Mouse (Mus musculus) cerebellum, postnatal 4 days (tissue): ENCODE results near the gene Ccz1.
A peak's percentile ranks its signal among the peaks of the same experiment; 100 is the strongest.
"Not testable (repeated sequence)": the region's sequence is repeated elsewhere in the genome, so short reads cannot be mapped to it uniquely, and the experiment has no call there.

ENCODE experiments used
- DNase-seq, 2 experiments: peaks; one replicate each; pipeline ENCODE4 v3.0.0; 2022; ENCODE audit warnings: low spot score in 2 of 2, mixed read lengths in 1 of 2

Ccz1 gene

GRCm38 (mm10) chr5:144014551-144015311 is at the start of gene Ccz1:
Gene Ccz1, minus strand, starts transcription at chr5:144014877.
- peak; percentile 39 to 72 for DNase-seq

GRCm38 (mm10) chr5:144064093-144064492 is 49.4 kb upstream of the Ccz1 start:
- no peak for DNase-seq

GRCm38 (mm10) chr5:144054340-144054739 is 39.7 kb upstream of the Ccz1 start:
- DNase-seq = no peak

GRCm38 (mm10) chr5:144053450-144053849 is 38.8 kb upstream of the Ccz1 start:
- no peak for DNase-seq

GRCm38 (mm10) chr5:144051268-144051667 is 36.6 kb upstream of the Ccz1 start:
- no peak for DNase-seq

- DNase-seq = no peak
Measured at GRCm38 (mm10) chr5:144049881-144050280, 35.2 kb upstream of the Ccz1 start.

- no peak for DNase-seq
Measured at GRCm38 (mm10) chr5:144047324-144047723, 32.6 kb upstream of the Ccz1 start.

GRCm38 (mm10) chr5:144043166-144043565 is 28.5 kb upstream of the Ccz1 start:
- no peak for DNase-seq

- DNase-seq = peak; percentile 67 to 73
Measured at GRCm38 (mm10) chr5:144040720-144041364, 26.2 kb upstream of the Ccz1 start.

GRCm38 (mm10) chr5:144039886-144040285 is 25.2 kb upstream of the Ccz1 start:
- no peak for DNase-seq

- DNase-seq = no peak
Measured at GRCm38 (mm10) chr5:144039156-144039675, 24.5 kb upstream of the Ccz1 start.

GRCm38 (mm10) chr5:144036952-144037351 is 22.3 kb upstream of the Ccz1 start:
- DNase-seq = no peak

- DNase-seq = no peak
Measured at GRCm38 (mm10) chr5:144034567-144034966, 19.9 kb upstream of the Ccz1 start.

- DNase-seq = no peak
Measured at GRCm38 (mm10) chr5:144032491-144032890, 17.8 kb upstream of the Ccz1 start.

- DNase-seq = no peak
Measured at GRCm38 (mm10) chr5:144026620-144027263, 12.1 kb upstream of the Ccz1 start, which contains the start of gene Ocm. Gene Ocm, minus strand, starts transcription at chr5:144026670.

- DNase-seq = no peak
Measured at GRCm38 (mm10) chr5:144015845-144016244, 1.2 kb upstream of the Ccz1 start.

GRCm38 (mm10) chr5:144015312-144015650 is 604 bp upstream of the Ccz1 start:
- DNase-seq = no peak

GRCm38 (mm10) chr5:144013366-144014134 is 1.1 kb downstream of the Ccz1 start:
- not testable (repeated sequence) for DNase-seq

GRCm38 (mm10) chr5:144002461-144003192 is 12.1 kb downstream of the Ccz1 start:
- DNase-seq = no peak

- no peak for DNase-seq
Measured at GRCm38 (mm10) chr5:143999409-143999808, 15.3 kb downstream of the Ccz1 start.
